Mouse (Mus musculus) midbrain, embryonic 16.5 days (tissue): ENCODE data around the gene Tssk3. TPM values are rescaled to one million over a fixed set of nuclear protein-coding genes. Genes with fewer than 3 reads are reported as not detected.

Experiments used
- ATAC-seq: fragments of 200-750 bp; cut with Nextera tagmentation; 2 replicates; pipeline ENCODE4 v1.8.0; 2017; ENCODE audit warnings: moderate TSS enrichment
- H3K27ac ChIP-seq: fragments of 300-500 bp; sonication (generic); 2 replicates; pipeline ENCODE4 v1.5.1; 2014; ENCODE audit warnings: mild to moderate bottlenecking, low read length, mixed read lengths
- H3K27me3 ChIP-seq: fragments of 300-500 bp; sonication (generic); 2 replicates; pipeline ENCODE4 v1.6.1; 2014; ENCODE audit warnings: low read depth, low read length, mixed read lengths; ENCODE audit not compliant: control insufficient read depth, insufficient read depth
- H3K36me3 ChIP-seq: fragments of 300-500 bp; sonication (generic); 2 replicates; pipeline ENCODE4 v1.6.1; 2014; ENCODE audit warnings: mild to moderate bottlenecking, low read length, moderate library complexity, mixed read lengths; ENCODE audit not compliant: control insufficient read depth, insufficient read depth
- H3K4me1 ChIP-seq: fragments of 300-500 bp; sonication (generic); 2 replicates; pipeline ENCODE4 v1.6.1; 2014; ENCODE audit warnings: mild to moderate bottlenecking, low read length, mixed read lengths; ENCODE audit not compliant: control insufficient read depth, insufficient read depth
- H3K4me2 ChIP-seq: fragments of 300-500 bp; sonication (generic); 2 replicates; pipeline ENCODE4 v1.6.1; 2014; ENCODE audit warnings: mild to moderate bottlenecking, low read length, mixed read lengths
- H3K4me3 ChIP-seq: fragments of 300-500 bp; sonication (generic); 2 replicates; pipeline ENCODE4 v1.5.1; 2014; ENCODE audit warnings: low read depth, mild to moderate bottlenecking, low read length, moderate library complexity, mixed read lengths
- H3K9ac ChIP-seq: fragments of 300-500 bp; sonication (generic); 2 replicates; pipeline ENCODE4 v1.6.1; 2014; ENCODE audit warnings: low read depth, low read length, mixed read lengths
- H3K9me3 ChIP-seq: fragments of 300-500 bp; sonication (generic); replicated peaks from 2 replicates; pipeline ENCODE4 v1.6.1; 2014; ENCODE audit warnings: mild to moderate bottlenecking, low read length, mixed read lengths; ENCODE audit not compliant: control insufficient read depth, poor library complexity, severe bottlenecking
- WGBS: fragments of 180-500 bp; shearing (Covaris S2); extraction: QIAGEN DNeasy Blood & Tissue Kit; methylation state at CpG from one replicate; pipeline ENCODE4 v1.1.7; 2014; 5-methylcytosine and 5-hydroxymethylcytosine counted together
- polyA plus RNA-seq: library from polyadenylated mRNA; unstranded; fragments of >200 nt; fragmentation: Nextera tagmentation; extraction: Ambion mirVana; gene quantifications from 2 replicates; pipeline ENCODE4 v1.2.1, GENCODE M21; 2015

Gene Tssk3
- polyA plus RNA-seq, 1 experiment from 2014 or later, result 1.2 TPM

GRCm38 (mm10) chr4:129502901-129503444, 12.2 kb upstream of the Tssk3 start:
- 79% methylated on average over 11 of the region's 11 CpGs for WGBS
- Histone ChIP-seq H3K9me3 (no peaks in the 10 kb centered on the region), H3K27ac (no peak overlapping the region), H3K9ac (no peak overlapping the region), H3K27me3 (no peaks in the 10 kb centered on the region), H3K4me2 (no peak overlapping the region), H3K4me1 (peaks cover 4% of the 10 kb centered on the region; the same call in 1 of the 2 replicates), H3K36me3 (no peaks in the 10 kb centered on the region), H3K4me3 (no peak overlapping the region)
- no peak for ATAC-seq

DNA sequence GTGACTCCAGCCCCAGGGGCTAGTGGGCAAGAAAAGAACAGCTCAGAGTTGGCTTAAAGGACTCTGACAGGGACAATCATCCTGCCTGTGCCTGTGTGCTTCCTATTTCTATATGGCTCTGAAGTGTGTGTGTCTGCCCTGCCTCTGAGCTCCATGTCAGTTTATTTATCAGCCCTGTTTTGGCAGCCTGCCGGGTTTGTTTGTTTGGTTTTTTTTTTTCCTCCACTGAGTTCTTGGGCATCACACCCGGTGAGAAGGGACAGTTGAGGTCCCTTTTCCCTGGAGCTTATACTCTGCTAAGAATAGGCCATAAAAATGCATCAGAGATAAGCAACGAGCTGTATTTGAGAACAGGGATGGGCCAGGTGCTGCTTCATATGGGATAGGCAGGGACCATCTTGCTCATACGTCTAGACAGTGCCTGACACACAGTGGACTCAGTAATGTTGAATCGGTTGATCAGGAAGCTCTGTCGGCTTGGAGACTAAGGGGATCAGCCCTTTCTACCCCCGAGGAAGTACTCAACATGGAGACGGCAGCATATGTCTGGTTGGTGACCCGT, 11.6 kb upstream of the Tssk3 start:
- Histone ChIP-seq H3K9me3 (no peaks in the 10 kb centered on the region), H3K4me3 (no peak overlapping the region), H3K27ac (no peak overlapping the region), H3K9ac (no peak overlapping the region), H3K27me3 (no peaks in the 10 kb centered on the region), H3K4me2 (no peak overlapping the region), H3K4me1 (peaks cover 4% of the 10 kb centered on the region; the same call in 1 of the 2 replicates), H3K36me3 (no peaks in the 10 kb centered on the region)
- no peak for ATAC-seq
- WGBS, result 78% methylated on average over 9 of the region's 9 CpGs

DNA sequence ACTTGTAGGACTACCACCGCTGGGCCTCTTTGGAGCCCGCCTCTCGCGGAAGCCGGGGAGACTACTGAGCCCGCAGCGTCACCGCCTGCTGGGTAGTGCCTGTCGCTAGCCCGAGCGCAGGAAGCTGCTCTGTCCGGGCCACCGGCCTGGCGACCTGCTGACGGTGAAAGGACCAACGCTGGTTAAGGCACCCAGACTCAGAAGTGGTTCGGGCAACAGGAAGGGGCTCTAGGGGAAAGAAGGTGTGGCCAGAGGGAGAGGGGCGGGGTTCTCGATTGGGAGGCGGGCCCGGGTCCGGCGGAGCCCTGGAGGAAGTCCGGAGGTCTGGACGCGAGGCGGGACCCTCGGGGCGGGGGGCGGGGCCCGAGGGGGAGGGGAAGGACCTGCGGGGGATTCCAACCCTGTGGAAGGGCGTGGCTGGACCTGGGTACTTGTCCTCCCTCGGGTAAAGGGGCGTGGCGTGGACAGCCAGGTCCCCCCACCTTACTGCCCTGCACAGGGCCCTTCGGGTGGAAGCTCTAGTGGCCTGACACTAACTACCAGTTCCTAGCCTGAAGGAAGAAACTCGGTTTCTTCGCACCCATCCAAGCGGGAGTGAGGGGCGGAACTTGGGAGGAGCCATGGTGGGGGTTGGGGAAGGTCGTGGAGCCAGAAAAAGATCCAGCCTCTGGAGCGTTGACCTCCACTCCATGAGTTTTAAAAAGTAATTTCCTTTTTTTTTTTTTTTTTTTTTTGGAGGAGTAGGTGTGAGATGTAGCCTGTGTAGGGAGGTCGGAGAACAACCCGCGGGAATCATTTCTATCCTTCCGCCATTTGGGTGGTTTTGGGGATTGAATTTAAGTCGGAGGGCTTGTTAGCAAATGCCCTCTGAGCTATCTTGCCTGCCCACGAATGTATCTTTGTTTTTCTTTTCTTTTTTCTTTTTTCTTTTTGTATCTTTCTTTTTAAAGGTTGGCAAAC, 10.1 kb upstream of the Tssk3 start:
- 1% methylated on average over 45 of the region's 49 CpGs for WGBS
- ATAC-seq, result peak; percentile 37

DNA sequence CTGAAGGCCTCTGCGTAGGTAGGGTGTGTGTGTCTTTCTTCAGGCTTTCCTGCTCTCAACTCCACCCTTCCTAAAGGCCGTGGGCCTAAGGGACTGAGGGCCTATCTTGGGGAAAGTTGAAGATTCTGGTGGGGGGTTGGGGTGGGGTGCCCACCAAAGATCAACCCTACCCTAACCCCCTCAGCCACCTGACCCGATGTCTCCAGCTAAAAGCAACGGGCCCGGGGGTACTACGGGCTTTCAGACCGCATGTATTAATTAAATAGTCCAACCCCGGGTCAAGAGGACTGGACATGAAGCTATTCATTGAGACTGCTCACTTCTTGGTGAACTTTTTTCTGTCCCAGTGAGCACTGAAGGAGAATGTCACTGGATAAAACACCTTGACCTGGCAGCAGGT, 9.2 kb upstream of the Tssk3 start:
- H3K4me3 ChIP-seq, result no peak overlapping the region
- H3K27ac ChIP-seq, result peak overlapping the region; percentile 72; the same call in 1 of the 2 replicates

More for the DNA sequence above, 10.1 kb upstream of the Tssk3 start:
- Histone ChIP-seq H3K4me1 (peaks cover 17% of the 10 kb centered on the region), H3K4me2 (peak overlapping the region; percentile 88), H3K27me3 (no peaks in the 10 kb centered on the region), H3K4me3 (peak overlapping the region; percentile 55), H3K9me3 (no peaks in the 10 kb centered on the region), H3K9ac (peak overlapping the region; percentile 68), H3K27ac (peak overlapping the region; percentile 72), H3K36me3 (no peaks in the 10 kb centered on the region)

DNA sequence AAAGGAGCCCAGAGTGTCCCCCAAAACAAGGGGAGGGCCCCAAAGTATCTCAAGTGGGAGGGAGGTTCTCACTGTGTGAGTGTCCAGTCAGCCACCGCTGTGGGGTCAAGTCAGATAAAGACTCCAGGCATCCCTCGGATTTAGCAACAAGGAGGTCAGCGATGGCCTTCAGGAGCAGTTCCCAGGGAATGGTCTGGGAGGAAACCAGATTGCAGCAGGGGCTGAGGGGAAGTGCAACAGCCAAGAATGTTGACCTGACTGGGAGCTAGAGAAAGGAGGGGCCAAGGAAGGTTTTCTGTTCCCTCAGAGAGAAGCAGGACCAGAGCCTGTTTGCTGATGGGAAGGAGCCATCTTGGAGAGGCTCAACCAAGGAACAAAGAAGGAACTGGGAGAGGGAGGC, 8.1 kb upstream of the Tssk3 start:
- Histone ChIP-seq H3K4me1 (peaks cover 20% of the 10 kb centered on the region), H3K9ac (no peak overlapping the region), H3K9me3 (no peaks in the 10 kb centered on the region), H3K4me3 (no peak overlapping the region), H3K4me2 (no peak overlapping the region), H3K27me3 (no peaks in the 10 kb centered on the region), H3K27ac (no peak overlapping the region), H3K36me3 (no peaks in the 10 kb centered on the region)
- whole genome bisulfite sequencing, result 72% methylated on average over 3 of the region's 3 CpGs
- no peak for ATAC-seq

More for the DNA sequence above, 9.2 kb upstream of the Tssk3 start:
- 82% methylated on average over 8 of the region's 8 CpGs for WGBS
- Histone ChIP-seq H3K27me3 (no peaks in the 10 kb centered on the region), H3K9me3 (no peaks in the 10 kb centered on the region), H3K9ac (no peak overlapping the region), H3K4me2 (peak overlapping the region; percentile 88; the same call in 1 of the 2 replicates), H3K4me1 (peaks cover 20% of the 10 kb centered on the region), H3K36me3 (no peaks in the 10 kb centered on the region)
- no peak for ATAC-seq

- Histone ChIP-seq H3K4me2 (peak overlapping the region; percentile 51), H3K27me3 (peaks cover 5% of the 10 kb centered on the region), H3K4me3 (peak overlapping the region; percentile 19), H3K9ac (peak overlapping the region; percentile 59), H3K36me3 (no peaks in the 10 kb centered on the region), H3K27ac (peak overlapping the region; percentile 84), H3K4me1 (peaks cover 20% of the 10 kb centered on the region), H3K9me3 (no peaks in the 10 kb centered on the region)
- 31% methylated on average over 6 of the region's 6 CpGs for WGBS
- 0 out of 2 replicates have a peak, but pooled peaks have one; percentile 15 for ATAC-seq
These were observed 5.8 kb upstream of the Tssk3 start for GRCm38 (mm10) chr4:129496631-129497030.

DNA sequence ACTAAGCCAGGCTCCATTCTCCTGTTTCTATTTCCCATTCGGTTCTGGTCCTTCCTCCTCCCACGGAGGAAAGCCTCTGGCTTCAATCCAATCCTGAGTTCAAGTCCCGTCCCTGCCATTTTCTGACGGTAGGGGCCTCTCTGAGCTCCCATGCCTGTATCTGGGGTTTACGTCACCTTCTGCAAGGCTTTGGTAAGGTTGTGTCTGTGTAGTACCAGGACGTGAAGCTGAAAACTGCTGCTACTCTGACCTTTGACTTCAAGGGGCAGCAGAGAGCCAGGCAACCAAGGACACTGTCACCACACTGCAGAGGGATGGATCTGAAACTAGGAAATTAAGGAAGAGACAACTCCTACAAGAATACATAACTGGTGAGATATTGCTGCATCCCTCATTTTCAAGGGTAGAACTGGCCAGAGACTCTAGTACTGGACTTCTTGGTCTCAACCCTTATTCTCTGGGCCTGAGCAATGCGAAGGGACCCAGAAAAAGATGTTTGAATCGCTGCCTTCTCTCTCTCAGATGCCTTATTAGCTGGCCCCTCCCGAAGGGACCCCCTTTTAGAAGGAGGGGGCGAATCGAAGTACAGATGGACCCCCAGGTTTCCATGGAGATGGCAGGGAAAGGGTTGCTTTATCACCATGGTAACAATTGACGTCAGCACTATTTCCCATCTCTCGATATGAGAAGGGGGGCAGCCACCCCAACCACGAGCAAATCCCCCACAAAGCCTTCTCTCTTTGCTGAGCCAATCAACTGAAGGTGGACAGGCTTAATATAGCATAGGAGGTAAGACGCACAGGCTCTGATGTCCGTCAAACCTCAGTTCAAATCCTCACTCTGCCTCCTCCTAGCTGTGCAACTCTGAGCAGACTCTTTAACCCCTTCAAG, 5.1 kb upstream of the Tssk3 start:
- Histone ChIP-seq H3K36me3 (no peaks in the 10 kb centered on the region), H3K9me3 (no peaks in the 10 kb centered on the region), H3K9ac (peak overlapping the region; percentile 59), H3K27me3 (peaks cover 9% of the 10 kb centered on the region), H3K27ac (peak overlapping the region; percentile 84), H3K4me2 (peak overlapping the region; percentile 51), H3K4me3 (peak overlapping the region; percentile 19), H3K4me1 (peaks cover 20% of the 10 kb centered on the region)
- 12% methylated on average over 16 of the region's 16 CpGs for WGBS
- peak; percentile 66 for ATAC-seq

- Histone ChIP-seq H3K36me3 (no peaks in the 10 kb centered on the region), H3K27ac (no peak overlapping the region), H3K4me1 (peaks cover 20% of the 10 kb centered on the region), H3K27me3 (peaks cover 9% of the 10 kb centered on the region), H3K4me3 (no peak overlapping the region), H3K4me2 (no peak overlapping the region), H3K9me3 (no peaks in the 10 kb centered on the region), H3K9ac (no peak overlapping the region)
- 73% methylated on average over 6 of the region's 7 CpGs for WGBS
- no peak for ATAC-seq
These were observed 3.9 kb upstream of the Tssk3 start for GRCm38 (mm10) chr4:129494681-129495080.
